Mouse (Mus musculus) CD4-positive helper T cell, adult 2 months (primary cell): Measurements from ENCODE around the gene Olfr1428.
"Not testable (repeated sequence)": the region's sequence is repeated elsewhere in the genome, so short reads cannot be mapped to it uniquely, and the experiment has no call there.

Experiments used
- DNase-seq: peaks from one replicate; pipeline ENCODE4 v3.0.0-alpha.2; 2012; ENCODE audit warnings: low read depth, missing footprints, low spot score

The Olfr1428 gene

DNA sequence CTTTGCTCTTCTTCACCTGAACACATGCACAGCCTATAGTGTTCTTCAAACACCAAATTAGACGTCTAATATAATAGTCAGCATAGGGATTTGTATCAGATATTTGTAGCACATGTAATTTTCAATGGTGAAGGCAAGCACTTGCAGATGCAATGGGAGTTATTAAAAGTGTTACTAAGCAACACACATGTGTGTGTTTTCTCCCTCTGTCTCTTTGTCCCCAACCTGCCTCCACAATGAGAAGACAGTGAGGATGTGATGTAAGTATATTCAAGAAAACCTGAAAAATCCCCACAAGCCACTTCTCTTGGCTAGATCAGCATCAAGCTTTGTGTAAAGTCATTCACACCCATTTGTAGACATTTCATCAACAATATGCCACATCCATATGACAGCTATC lies at the start of gene Olfr1428:
Gene Olfr1428, minus strand, starts transcription at position 101 of the 400 bp plus-strand sequence.
- DNase-seq = no peak

DNA sequence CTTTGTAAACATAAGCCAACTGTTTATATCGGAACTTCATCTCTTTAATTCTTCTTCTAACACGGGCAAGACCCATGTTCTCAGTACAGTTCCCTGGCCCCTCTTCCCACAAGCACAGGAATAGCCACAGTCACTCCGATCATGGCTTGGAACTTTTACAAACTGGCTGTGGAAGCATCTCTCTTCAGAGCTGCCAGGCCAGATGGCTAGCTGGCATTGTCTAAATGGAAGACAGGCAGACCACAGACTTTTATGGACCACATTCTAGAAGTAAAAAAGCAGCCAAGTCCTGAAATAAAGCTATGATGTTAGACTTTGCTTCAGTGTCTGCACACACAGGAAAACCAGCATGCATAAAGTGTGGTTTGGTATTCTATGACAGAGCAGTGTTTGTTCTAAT lies 29.8 kb upstream of the Olfr1428 start:
- no peak for DNase-seq

DNA sequence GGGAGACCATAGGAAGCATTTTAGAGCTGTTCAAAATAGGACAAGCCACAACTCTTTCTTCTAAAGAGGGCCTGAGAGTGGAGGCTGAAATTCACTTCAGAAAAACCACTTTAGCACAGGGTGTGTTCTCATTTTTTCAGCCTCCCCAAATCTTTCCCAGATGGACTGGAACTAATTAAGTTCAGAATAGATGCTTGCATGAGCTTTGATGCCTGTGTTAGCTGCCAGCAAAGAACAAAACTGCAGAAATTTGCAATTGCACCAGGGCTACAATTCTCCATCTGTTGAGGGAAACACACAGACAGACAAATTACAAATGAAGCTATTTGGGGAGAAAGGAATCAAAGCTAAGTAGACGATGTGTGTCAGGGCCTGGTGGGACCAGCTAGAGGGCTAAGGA lies 27.7 kb upstream of the Olfr1428 start:
- DNase-seq = no peak

DNA sequence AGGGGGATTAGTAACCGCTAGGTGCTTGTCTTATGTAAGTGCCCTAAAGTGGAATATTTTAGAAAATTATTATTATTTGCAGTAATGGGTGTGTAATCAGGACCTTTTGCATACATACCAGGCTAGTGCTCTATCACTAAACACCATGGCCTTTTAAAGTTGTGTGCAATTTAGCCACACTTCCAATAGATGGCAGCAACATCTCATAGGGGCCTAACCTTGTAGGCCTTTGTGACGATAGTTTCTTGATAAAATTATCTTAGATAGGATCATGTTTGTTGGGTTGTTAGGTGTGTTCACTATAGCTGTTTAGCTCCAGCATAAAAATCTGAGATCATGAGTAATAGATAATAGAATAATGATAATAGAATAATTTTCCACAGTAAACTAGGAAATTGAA lies 18.6 kb upstream of the Olfr1428 start:
- DNase-seq = no peak

DNA sequence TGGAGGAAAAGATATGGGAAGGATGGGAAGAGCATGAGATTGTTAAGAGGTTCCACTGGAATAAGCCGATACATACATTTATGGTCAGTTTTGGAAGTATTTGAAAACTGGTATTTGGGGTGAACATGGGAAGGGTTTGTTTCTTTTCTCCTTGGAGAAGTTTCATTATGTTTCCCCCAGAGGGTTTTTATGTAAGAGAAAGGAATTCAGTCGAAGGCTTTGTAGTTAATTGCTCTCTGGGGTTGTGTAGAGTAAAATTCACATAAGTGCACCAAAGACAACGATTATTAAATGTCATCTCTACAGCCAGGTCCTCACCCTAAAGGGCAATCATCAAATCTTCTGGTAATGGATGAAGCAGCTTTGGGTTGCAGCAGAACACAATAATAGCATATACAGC lies 7.4 kb upstream of the Olfr1428 start, which contains the start of gene Olfr76:
Gene Olfr76, minus strand, starts transcription at position 101 of the 400 bp plus-strand sequence.
- no peak for DNase-seq

DNA sequence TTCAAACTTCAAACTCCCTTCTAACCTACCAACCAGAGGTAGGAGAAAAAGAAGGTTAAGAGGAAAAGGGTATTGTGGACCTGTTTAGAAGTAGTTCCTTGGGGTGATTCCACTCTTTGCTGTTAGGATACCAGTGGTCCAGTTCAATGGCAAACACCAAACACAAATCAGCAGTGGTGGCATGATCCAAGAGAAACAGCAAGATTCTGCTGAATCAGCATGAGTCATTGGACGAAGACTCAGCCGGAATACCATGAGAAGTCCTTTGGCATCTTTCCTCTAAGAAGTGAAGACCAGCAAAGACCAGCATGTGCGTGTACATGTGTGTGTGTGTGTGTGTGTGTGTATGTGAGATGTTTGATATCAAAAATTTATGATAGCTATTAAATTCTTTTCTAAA lies 767 bp upstream of the Olfr1428 start:
- no peak for DNase-seq

DNA sequence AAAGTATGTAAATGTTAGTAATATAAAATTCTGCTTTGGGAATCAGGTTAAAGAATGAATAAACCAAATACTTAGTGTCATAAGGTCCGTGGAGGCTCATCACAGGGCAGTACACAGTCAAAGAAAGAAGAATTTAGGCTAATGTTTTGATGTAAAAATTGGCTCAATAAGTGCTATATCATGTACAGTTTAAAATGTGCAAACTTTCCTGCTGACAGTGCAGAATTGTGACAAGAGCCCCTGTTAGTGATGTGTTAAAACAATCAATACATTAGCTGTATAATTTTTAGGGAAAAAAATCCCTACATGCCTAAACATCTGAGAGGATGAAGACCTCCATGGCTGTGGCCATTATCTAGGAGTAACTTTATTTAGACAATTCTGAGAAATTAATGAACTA lies 1.9 kb downstream of the Olfr1428 start:
- no peak for DNase-seq

DNA sequence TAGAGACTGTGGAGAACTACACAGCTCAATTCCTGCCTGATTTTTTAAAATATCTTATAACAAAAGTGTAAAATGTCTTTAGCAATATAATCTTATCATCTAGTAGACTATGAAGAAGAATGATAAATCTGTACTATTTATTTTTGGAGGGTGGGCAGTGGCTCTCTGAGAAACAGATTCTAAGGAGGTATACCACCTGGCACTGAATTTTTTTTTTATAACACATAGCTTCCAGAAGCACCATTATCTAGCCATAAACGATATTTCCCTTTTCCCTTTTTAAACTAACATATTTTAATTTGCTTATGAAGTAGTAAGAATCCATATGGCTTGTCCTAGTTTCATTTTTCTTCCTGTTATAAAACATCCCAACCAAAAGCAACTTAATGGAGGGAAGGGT lies 11.2 kb downstream of the Olfr1428 start:
- DNase-seq = no peak

DNA sequence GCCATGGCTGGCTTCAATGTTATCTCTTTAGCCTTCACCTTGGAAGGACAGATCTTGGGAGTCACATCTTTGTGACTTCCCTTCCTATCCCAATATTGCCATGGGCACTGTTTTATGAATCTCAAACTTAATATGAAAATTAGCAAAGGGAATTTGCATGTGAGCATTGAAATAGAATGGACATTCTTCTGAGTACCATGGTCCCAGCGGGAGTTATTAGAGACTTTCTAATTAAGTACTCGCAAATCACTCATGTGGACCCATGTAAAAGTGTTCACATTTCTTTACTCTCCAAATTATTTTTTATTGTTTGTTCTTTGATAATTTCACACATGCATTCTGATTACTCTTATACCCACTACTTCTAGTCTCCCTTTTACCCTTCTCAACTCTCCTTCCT lies 12.5 kb downstream of the Olfr1428 start, which contains the start of gene Olfr1427:
Gene Olfr1427, minus strand, starts transcription at position 101 of the 400 bp plus-strand sequence.
- no peak for DNase-seq

DNA sequence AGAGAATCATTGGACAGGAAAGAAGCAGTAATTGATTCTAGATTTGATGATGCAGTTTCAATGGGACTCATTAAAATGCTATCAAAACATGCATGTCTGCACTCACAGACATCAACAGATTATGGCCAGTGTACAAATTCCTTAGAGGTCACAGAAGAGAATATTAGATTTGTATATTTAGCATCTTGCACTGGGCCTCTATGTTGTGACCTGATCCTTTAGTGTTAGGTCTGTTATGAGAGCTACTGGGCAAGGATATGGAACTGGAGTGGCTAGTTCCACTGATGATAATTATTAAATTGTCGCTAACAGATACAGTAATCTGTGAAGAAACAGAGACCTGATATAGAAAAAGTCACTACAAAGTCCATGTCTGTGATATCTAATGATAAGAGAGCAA lies 23.8 kb downstream of the Olfr1428 start, which contains the start of gene Olfr1426:
Gene Olfr1426, minus strand, starts transcription at position 101 of the 400 bp plus-strand sequence.
- DNase-seq = no peak

DNA sequence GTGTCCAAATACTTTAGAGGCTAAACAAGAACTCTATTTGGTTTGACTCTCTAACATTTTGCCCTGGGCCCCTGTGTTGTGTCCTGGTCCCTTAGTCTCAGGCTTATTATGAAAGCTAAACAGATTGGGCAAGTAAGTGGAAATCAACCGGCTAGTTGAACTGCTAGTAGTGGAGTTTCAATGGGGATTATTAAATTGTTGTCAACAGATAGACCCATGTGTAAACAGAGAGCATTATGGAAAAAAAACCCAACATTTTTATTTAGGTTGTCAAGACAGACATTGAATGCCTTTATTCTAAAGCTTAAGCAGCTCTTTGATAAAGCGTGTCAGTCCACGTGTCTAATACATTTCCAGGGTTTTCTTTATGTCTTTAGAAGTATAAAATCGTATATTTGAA lies 38.1 kb downstream of the Olfr1428 start, which contains the start of gene Olfr1425:
Gene Olfr1425, minus strand, starts transcription at position 101 of the 400 bp plus-strand sequence.
- DNase-seq = not testable (repeated sequence)

DNA sequence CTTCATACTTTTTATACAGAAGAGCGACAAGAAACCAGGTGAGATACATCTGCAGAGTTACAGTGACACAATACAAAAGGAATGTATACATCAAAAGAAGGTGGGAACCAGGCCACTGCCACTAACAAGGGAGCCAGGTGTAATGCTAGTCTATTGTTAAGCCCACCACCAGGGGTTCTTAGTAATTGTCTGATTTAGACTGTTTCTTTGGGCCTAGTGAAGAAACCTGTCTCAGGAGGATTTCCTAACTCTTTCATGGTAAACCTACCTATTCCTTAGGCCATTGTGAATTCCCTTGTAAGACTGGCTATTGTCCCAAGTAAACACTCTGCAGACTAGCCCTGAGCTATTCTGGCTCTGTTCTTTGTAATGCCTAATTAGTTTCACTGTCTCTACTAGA lies 46.2 kb downstream of the Olfr1428 start:
- DNase-seq = not testable (repeated sequence)

DNA sequence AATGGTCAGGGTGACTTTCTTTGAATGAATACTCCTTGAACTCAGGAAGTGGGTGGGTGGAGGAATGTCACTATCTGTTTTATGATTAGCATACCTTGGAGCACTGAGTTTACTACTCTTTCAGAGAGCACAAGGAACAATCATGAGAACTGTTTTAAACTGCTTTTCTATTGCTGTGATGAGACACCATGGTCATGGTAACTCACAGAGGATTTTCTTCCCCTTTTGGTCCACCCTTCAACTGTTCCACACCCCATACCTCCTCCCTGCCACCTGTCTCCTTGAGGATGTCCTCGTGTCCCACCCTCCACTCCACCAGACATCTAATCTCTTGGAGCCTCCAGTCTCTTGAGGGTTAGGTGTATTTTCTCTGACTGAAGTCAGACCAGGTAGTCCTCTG lies 47.9 kb downstream of the Olfr1428 start:
- not testable (repeated sequence) for DNase-seq

DNA sequence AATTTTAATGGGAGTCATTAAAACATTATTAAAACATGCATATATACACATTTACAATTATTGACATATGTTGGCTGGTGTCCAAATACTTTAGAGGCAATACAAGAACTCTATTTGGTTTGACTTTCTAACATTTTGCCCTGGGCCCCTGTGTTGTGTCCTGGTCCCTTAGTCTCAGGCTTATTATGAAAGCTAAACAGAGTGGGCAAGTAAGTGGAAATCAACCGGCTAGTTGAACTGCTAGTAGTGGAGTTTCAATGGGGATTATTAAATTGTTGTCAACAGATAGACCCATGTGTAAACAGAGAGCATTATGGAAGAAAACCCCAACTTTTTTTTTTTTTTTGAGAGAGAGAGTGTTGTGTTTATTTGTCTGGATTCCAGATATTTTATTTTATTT lies 53.1 kb downstream of the Olfr1428 start, which contains the start of gene Olfr1424:
Gene Olfr1424, minus strand, starts transcription at position 101 of the 400 bp plus-strand sequence.
- DNase-seq = not testable (repeated sequence)
